Mouse (Mus musculus) kidney, postnatal 0 days (tissue): ENCODE data around the gene Macrod1. TPM values are rescaled to one million over a fixed set of nuclear protein-coding genes. Genes with fewer than 3 reads are reported as not detected.

Experiments used
- ATAC-seq: fragments of 200-750 bp; cut with Nextera tagmentation; replicated peaks from 2 replicates; pipeline ENCODE4 v1.8.0; 2017; ENCODE audit warnings: low read depth, moderate number of reproducible peaks, moderate TSS enrichment, moderate library complexity; ENCODE audit not compliant: low FRiP score
- DNase-seq: peaks from one replicate; pipeline ENCODE4 v3.0.0-alpha.2; 2016; ENCODE audit warnings: low spot score
- H3K27ac ChIP-seq: fragments of 300-500 bp; sonication (generic); 2 replicates; pipeline ENCODE4 v1.5.1; 2014; ENCODE audit warnings: mild to moderate bottlenecking
- H3K27me3 ChIP-seq: fragments of 300-500 bp; sonication (generic); 2 replicates; pipeline ENCODE4 v1.6.1; 2014; ENCODE audit warnings: low read length, mixed read lengths; ENCODE audit not compliant: insufficient read depth
- H3K36me3 ChIP-seq: fragments of 300-500 bp; sonication (generic); 2 replicates; pipeline ENCODE4 v1.6.1; 2014; ENCODE audit warnings: low read length, mixed read lengths; ENCODE audit not compliant: insufficient read depth
- H3K4me1 ChIP-seq: fragments of 300-500 bp; sonication (generic); replicated peaks from 2 replicates; pipeline ENCODE4 v1.6.1; 2014; ENCODE audit warnings: antibody characterized with exemption, low read length, mixed read lengths; ENCODE audit not compliant: insufficient read depth
- H3K4me2 ChIP-seq: fragments of 300-500 bp; sonication (generic); 2 replicates; pipeline ENCODE4 v1.6.1; 2014; ENCODE audit warnings: mild to moderate bottlenecking, low read length, moderate library complexity, mixed read lengths
- H3K4me3 ChIP-seq: fragments of 300-500 bp; sonication (generic); replicated peaks from 2 replicates; pipeline ENCODE4 v1.5.1; 2014; ENCODE audit warnings: low read depth, low read length
- H3K9ac ChIP-seq: fragments of 300-500 bp; sonication (generic); 2 replicates; pipeline ENCODE4 v1.6.1; 2014; ENCODE audit warnings: low read depth, low read length
- H3K9me3 ChIP-seq: fragments of 300-500 bp; sonication (generic); replicated peaks from 2 replicates; pipeline ENCODE4 v1.6.1; 2016; ENCODE audit warnings: low read length, inconsistent platforms, mixed read lengths
- CTCF ChIP-seq: IDR thresholded peaks from 2 replicates; pipeline ENCODE4 v1.5.1; 2016; ENCODE audit warnings: antibody characterized with exemption, low read depth, mild to moderate bottlenecking, moderate library complexity
- WGBS: fragments of 180-500 bp; shearing (Covaris S2); extraction: QIAGEN DNeasy Blood & Tissue Kit; methylation state at CpG from one replicate; pipeline ENCODE4 v1.1.7; 2014; 5-methylcytosine and 5-hydroxymethylcytosine counted together
- polyA plus RNA-seq: library from polyadenylated mRNA; unstranded; fragments of >200 nt; fragmentation: Nextera tagmentation; extraction: Ambion mirVana; gene quantifications from 2 replicates; pipeline ENCODE4 v1.2.1, GENCODE M21; 2015

The Macrod1 gene
- polyA plus RNA-seq, 1 experiment from 2014 or later = 35.5 TPM

DNA sequence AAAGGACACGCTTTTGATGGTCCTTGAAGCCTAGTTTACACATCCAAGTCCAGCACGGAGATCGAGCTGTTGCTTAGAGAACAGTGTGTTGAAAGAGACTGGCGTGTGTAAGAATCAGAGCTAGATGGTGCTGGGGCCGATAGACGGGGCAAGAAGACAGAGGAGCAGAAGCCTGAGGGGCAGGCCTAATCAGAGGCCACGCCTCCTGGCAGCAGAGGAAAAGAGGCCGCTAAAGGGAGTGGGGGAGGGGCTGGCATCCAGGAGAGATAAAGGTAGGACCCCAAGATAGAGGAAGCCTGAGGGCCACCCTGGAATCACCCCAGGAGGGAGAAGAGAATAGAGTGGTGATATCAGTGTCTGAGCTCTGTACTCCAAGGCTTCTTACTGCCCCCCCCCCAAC, 114.8 kb downstream of the Macrod1 start:
- no peak for ATAC-seq
- WGBS = 20% methylated on average over 8 of the region's 8 CpGs
- Histone ChIP-seq H3K4me2 (no peak overlapping the region), H3K4me1 (peaks cover 19% of the 10 kb centered on the region), H3K4me3 (no peak overlapping the region), H3K27ac (peak overlapping the region; percentile 39; the same call in 1 of the 2 replicates), H3K36me3 (no peaks in the 10 kb centered on the region), H3K9ac (no peak overlapping the region), H3K9me3 (no peaks in the 10 kb centered on the region), H3K27me3 (peaks cover 2% of the 10 kb centered on the region; the same call in 1 of the 2 replicates)
- DNase-seq = no peak
- TF ChIP-seq CTCF = no peak

DNA sequence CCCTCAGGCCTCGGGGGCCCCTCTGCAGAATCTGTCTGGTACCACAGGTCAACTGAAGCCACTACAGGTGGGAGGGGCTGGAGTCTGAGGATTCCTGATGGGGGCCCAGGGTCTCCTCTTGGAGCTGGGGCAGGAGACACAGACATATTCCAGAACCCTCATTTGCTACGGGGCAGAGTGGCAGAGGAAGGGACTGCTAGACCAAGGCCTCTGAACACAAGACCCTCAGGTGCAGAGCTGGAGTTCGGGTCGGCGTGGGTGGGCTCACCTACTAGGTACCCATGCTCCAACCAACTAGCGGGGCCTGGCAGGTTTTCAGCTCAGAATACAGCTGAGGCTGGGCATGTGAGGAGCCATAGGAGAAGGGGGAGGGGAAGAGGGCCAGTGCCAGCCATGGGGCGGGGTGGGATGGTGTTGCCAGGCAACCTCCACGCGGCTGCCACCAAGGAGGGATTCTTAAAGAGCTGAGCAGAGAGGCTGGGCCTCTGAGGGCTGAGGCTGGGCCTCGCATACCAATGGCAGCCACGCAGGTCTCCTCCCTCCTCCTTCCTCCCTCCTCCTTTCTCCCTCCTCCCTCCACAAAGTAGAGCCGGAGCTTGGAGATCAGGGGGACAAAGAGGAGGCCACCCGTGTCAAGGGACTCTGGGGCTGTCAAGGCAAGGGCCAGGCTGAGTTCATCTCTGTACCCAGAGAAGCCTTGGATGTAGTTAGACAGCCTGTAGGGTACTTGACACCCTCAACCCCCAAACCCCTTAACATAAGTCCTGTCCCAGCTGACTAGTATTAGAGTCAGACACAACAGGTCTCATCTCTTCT, 115.6 kb downstream of the Macrod1 start:
- no peak for TF ChIP-seq CTCF
- no peak overlapping the region for H3K4me3 ChIP-seq
- WGBS = 22% methylated on average over 12 of the region's 13 CpGs
- peak; percentile 81 for ATAC-seq
- no peaks in the 10 kb centered on the region; the same call in 1 of the 2 replicates for H3K27me3 ChIP-seq
- H3K9me3 ChIP-seq = no peaks in the 10 kb centered on the region
- H3K4me2 ChIP-seq = no peak overlapping the region
- H3K27ac ChIP-seq = no peak overlapping the region
- H3K4me1 ChIP-seq = peaks cover 19% of the 10 kb centered on the region
- peak; percentile 64 for DNase-seq
- no peaks in the 10 kb centered on the region for H3K36me3 ChIP-seq
- no peak overlapping the region for H3K9ac ChIP-seq

DNA sequence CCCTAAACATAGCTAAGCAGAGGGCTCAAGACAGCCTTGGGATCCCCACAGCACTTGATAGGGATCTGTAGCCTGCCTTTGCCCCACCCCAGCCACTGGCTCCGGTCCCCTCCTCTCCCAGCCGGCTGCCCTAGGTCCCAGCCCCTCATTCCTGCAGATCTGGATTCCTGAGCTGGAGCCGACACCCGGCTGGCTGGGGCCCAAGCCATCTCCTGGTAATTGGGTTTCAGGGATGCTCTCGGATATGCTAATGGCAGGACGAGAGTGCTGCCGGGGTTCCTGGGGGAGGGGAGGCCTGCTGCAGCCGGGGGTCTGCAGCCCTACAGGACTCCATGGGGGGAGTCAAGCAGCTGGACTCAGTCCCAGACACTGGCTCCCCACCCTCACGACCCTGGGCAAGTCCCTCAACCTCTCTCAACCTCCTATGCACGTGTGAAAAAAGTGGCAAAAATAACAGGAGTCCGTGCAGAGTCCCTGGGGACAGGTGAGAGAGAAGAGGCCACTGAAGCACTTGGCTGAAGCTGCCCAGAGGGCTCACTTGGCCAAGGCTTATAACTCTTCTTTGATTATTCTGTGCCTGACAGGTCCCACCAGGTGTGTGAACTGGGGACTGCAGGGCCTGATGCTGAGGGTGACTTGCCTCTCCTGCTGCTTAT, 119.6 kb downstream of the Macrod1 start:
- H3K27ac ChIP-seq = no peak overlapping the region
- WGBS = 15% methylated on average over 11 of the region's 11 CpGs
- ATAC-seq = no peak

DNA sequence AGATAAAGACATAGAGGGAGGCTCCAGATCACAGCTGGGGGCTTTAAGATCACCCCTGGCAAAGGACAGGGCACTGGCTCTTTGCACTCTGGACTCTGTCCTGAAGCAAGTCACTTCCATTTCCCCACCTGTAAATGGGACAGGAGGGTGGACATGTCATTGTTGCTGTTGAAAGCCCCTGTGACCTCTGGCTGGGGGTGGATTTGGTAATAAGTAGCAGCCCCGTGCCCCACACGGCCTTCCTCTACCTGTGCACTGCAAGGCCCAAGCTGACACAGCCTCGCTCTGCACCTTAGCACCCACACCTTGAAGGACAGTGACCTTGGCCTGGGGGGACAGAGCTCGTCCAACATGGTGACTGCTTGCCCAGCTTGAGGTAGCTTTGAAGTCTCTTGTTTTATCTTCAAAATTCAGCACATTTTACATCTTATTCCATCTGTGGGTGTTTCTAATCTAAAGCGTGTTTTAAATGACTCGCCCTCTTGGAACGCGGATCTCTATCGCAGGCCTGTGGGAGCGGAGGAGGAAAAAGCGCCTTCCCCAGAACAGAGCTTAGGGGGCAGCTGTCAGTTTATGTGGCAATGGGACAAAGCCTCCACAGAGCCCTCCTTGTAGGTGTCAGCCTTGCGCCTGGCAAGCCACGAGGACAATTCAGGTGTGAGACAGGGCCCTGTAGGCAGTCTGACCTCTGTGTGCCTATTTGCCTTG, 121.3 kb downstream of the Macrod1 start:
- no peaks in the 10 kb centered on the region for H3K9me3 ChIP-seq

More for the DNA sequence above, 119.6 kb downstream of the Macrod1 start:
- Histone ChIP-seq H3K4me3 (no peak overlapping the region), H3K4me2 (no peak overlapping the region), H3K4me1 (peaks cover 20% of the 10 kb centered on the region), H3K27me3 (no peaks in the 10 kb centered on the region), H3K9ac (no peak overlapping the region), H3K36me3 (no peaks in the 10 kb centered on the region), H3K9me3 (no peaks in the 10 kb centered on the region)
- no peak for DNase-seq
- no peak for TF ChIP-seq CTCF

DNA sequence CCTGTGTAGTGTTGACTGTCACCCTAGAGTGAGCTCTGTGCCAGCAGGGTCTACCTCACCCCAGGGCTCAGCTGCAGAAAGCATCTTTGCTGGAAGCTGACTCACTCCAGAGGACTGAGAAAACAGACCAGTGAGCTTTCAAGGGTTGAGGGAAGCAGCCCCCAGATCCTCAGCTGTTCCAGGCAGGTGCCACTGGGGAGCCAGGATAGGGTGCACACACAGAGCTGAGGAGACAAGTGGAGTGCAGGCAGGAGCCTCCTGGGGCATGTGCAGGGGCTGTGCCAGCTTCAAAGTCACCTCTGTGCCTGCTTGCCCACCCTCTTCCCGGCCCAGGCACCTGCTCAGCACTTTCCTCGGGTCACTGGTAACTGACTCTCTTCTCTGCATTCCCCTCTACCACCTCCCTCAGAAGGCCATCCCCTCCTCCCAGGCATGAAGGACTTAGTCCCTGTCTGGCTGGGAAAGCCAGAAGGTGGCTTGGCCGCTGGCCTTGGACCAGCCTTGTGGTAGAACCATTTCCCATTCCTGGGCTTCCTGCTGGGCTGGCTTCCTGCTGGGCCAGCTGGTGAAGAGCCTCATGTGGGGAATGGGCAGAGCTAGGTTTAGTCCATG, 122.3 kb downstream of the Macrod1 start:
- peaks cover 20% of the 10 kb centered on the region for H3K4me1 ChIP-seq

More for the DNA sequence above, 121.3 kb downstream of the Macrod1 start:
- TF ChIP-seq CTCF = no peak
- DNase-seq (no peak), ATAC-seq (no peak)
- H3K4me3 ChIP-seq = no peak overlapping the region
- H3K36me3 ChIP-seq = no peaks in the 10 kb centered on the region
- WGBS = 62% methylated on average over 13 of the region's 13 CpGs
- peak overlapping the region; percentile 75 for H3K27ac ChIP-seq
- no peak overlapping the region for H3K4me2 ChIP-seq
- H3K27me3 ChIP-seq = no peaks in the 10 kb centered on the region
- peaks cover 20% of the 10 kb centered on the region for H3K4me1 ChIP-seq
- H3K9ac ChIP-seq = no peak overlapping the region

More for the DNA sequence above, 122.3 kb downstream of the Macrod1 start:
- Histone ChIP-seq H3K36me3 (no peaks in the 10 kb centered on the region), H3K4me2 (no peak overlapping the region), H3K27me3 (no peaks in the 10 kb centered on the region), H3K4me3 (no peak overlapping the region), H3K27ac (peak overlapping the region; percentile 75), H3K9me3 (no peaks in the 10 kb centered on the region), H3K9ac (no peak overlapping the region)
- WGBS = 31% methylated on average over 3 of the region's 3 CpGs
- DNase-seq (no peak), ATAC-seq (peak; percentile 65)
- no peak for TF ChIP-seq CTCF
